Mouse (Mus musculus): Measurements from ENCODE around the gene Gm5134. TPM values are rescaled to one million over a fixed set of nuclear protein-coding genes. Genes with fewer than 3 reads are reported as not detected.

Gene Gm5134
- total and polyA plus RNA-seq, 3 experiments: 0.40 to 1.6 (median 1.0) TPM

DNA sequence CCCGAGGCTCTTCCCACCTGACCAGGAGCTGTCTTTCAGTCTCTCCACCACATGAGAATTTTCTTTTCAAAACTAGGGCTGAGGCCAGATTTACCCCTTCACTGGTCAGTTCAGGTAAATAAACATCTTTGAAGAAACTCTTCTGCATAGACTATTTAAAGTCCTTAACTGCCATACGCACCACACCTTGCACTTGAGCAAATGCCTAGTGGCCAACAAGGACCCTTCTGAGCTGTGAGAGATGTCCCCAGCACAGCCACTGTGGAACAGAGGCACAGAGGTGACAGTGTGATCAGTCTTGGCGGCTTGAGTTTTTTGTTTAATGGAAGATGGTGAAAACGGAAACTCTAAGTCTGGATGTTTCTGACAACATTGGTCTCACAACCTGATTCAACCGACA lies 35.3 kb upstream of the Gm5134 start:
- Histone ChIP-seq H3K36me3 (replicated peaks in 1 of 2; ENCODE audit: control insufficient read depth in 1 of 2, insufficient read depth in 1 of 2, low read length in 1 of 2) (peaks cover 24 to 54% of the 10 kb centered on the region in 2 experiments), H3K4me2 (ENCODE audit: insufficient read depth, low read depth, poor library complexity, severe bottlenecking) (no peak overlapping the region)
- in situ Hi-C loops (cut with MboI; ENCODE audit: low pct_ligation_motif_present, low pct_unique_long_range_greater_than_20kb, low sequenced_read_pairs): no loop called here

DNA sequence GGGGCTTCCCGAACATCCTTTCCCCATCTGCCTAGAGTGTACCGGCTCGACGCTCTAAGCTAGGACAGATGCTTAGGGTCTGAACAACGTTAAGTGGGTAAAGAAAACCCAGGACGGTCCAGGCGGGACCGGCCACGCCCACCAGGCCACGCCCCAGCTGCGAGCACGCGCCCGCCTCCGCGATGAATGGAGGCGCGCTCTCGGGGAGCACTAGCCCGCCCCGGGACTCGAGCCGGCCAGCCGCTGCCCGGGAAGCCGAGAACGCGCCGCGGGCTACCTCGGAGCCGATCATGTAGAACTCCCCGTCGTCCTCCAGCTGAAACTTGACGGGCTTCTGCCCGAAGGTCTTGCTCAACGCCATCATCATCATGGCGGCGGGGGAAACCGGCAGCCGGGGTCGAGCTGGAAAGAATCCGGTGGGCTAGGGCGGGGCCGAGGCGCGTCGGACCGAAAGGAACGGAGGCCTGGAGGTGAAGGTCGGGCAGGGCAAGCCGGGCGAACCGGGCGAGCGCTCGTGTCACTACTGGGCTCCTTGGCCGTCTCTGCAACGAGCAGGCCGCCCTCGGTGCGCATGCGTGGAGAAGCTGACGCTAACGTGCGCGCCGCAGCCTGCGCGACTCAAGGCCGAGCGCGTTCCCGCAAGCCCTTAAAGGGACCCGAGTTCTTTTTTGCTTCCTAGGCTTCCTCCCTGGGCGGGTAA lies 33.1 kb upstream of the Gm5134 start, which contains the start of gene Smarcb1:
Smarcb1 (minus strand) TSS at position 592 of the 700 bp plus-strand sequence.
- H3K27me3 ChIP-seq (replicated peaks): no peaks in the 10 kb centered on the region
- H3K4me2 ChIP-seq (ENCODE audit: insufficient read depth, low read depth, poor library complexity, severe bottlenecking): peak within 1 kb of the TSS; percentile 83
- H3K4me3 ChIP-seq (replicated peaks in 1 of 3; ENCODE audit: low read depth in 2 of 3, low read length in 2 of 3, poor library complexity in 1 of 3): peak within 1 kb of the TSS; percentile 65 to 92 (median 82)
- dilution Hi-C loops (cut with MboI; ENCODE audit: extremely low pct_ligation_motif_present, extremely low pct_unique_long_range_greater_than_20kb, low sequenced_read_pairs): no loop called here
- H3K36me3 ChIP-seq (replicated peaks in 1 of 2; ENCODE audit: control insufficient read depth in 1 of 2, insufficient read depth in 1 of 2, low read length in 1 of 2): peaks cover 6 to 42% of the 10 kb centered on the region in 2 experiments
- peak within 1 kb of the TSS; percentile 97 for H3K9ac ChIP-seq (ENCODE audit: insufficient read depth, low read depth)
- peak; percentile 91 for DNase-seq (ENCODE audit: extremely low read depth)
- in situ Hi-C loops (cut with MboI; ENCODE audit: low pct_ligation_motif_present, low pct_unique_long_range_greater_than_20kb, low sequenced_read_pairs): no loop called here
- peaks cover 3 to 40% of the 10 kb centered on the region in 2 experiments; a peak in 3 of 4 replicates for H3K4me1 ChIP-seq (ENCODE audit: control insufficient read depth in 1 of 2, insufficient read depth in 2 of 2)
- H3K79me2 ChIP-seq (replicated peaks; ENCODE audit: control insufficient read depth, extremely low read depth, insufficient read depth, poor library complexity, severe bottlenecking): peaks cover 34% of the 10 kb centered on the region
- peak within 1 kb of the TSS; percentile 87 for H3K27ac ChIP-seq (ENCODE audit: insufficient read depth, low read depth)
- no peaks in the 10 kb centered on the region for H3K9me3 ChIP-seq (replicated peaks; ENCODE audit: low read length)
- TF ChIP-seq TBP (conservative IDR thresholded peaks at IDR 0.05; ENCODE audit: low read depth, low read length) (no peak), MAX (IDR thresholded peaks at IDR 0.05; ENCODE audit: low read length) (peak; percentile 14), JUND (conservative IDR thresholded peaks at IDR 0.05; ENCODE audit: low read depth, low read length) (no peak), MAFK (IDR thresholded peaks at IDR 0.05; ENCODE audit: insufficient replicate concordance, low read length) (no peak), USF2 (conservative IDR thresholded peaks at IDR 0.05; ENCODE audit: low read depth, low read length) (no peak), IRF4 (IDR thresholded peaks at IDR 0.05; ENCODE audit: low read depth, low read length) (no peak), USF1 (IDR thresholded peaks at IDR 0.05; ENCODE audit: low read depth, low read length) (no peak), SMC3 (IDR thresholded peaks at IDR 0.05; ENCODE audit: low read depth, low read length) (no peak; the same call in 1 of the 2 replicates), MEF2A (IDR thresholded peaks at IDR 0.05; ENCODE audit: borderline replicate concordance, low read depth, low read length) (no peak), TCF12 (IDR thresholded peaks at IDR 0.05; ENCODE audit: low read depth, low read length) (peak; percentile 63; the same call in 1 of the 2 replicates), SIN3A (IDR thresholded peaks at IDR 0.05; ENCODE audit: low read length) (peak; percentile 66), ETS1 (conservative IDR thresholded peaks at IDR 0.05; ENCODE audit: low read depth, low read length) (no peak), CHD2 (IDR thresholded peaks at IDR 0.05; ENCODE audit: low read length) (no peak), RCOR1 (conservative IDR thresholded peaks at IDR 0.05; ENCODE audit: low read depth, low read length) (no peak), ZC3H11A (IDR thresholded peaks at IDR 0.05; ENCODE audit: low read depth, low read length) (no peak), CTCF (conservative IDR thresholded peaks at IDR 0.05 in 1 of 2, IDR thresholded peaks at IDR 0.05 in 1 of 2; ENCODE audit: low read depth in 2 of 2, low read length in 2 of 2) (no peak), POLR2AphosphoS2 (IDR thresholded peaks at IDR 0.05; ENCODE audit: low read depth, low read length) (peak; percentile 62; the same call in 1 of the 2 replicates), E2F4 (IDR thresholded peaks at IDR 0.05; ENCODE audit: insufficient replicate concordance, low read depth, low read length) (no peak), ELF1 (IDR thresholded peaks at IDR 0.05; ENCODE audit: low read depth, low read length) (no peak), HCFC1 (IDR thresholded peaks at IDR 0.05; ENCODE audit: low read depth, low read length) (peak; percentile 72), JUN (IDR thresholded peaks at IDR 0.05; ENCODE audit: insufficient read depth, low read depth, low read length) (no peak), ZKSCAN1 (IDR thresholded peaks at IDR 0.05; ENCODE audit: borderline replicate concordance, low read depth, low read length) (no peak), RAD21 (IDR thresholded peaks at IDR 0.05; ENCODE audit: low read depth, low read length) (no peak), MAZ (IDR thresholded peaks at IDR 0.05; ENCODE audit: low read depth, low read length) (no peak), GABPA (IDR thresholded peaks at IDR 0.05; ENCODE audit: insufficient replicate concordance, low read depth, low read length) (no peak), MYC (IDR thresholded peaks at IDR 0.05; ENCODE audit: low read depth, low read length) (0 out of 2 replicates have a peak, but pooled peaks have one; percentile 45), NRF1 (IDR thresholded peaks at IDR 0.05; ENCODE audit: low read depth, low read length) (peak; percentile 98), ZMIZ1 (IDR thresholded peaks at IDR 0.05; ENCODE audit: low read depth, low read length) (peak; percentile 77; the same call in 1 of the 2 replicates)

More for the DNA sequence above, 35.3 kb upstream of the Gm5134 start:
- dilution Hi-C loops (cut with MboI; ENCODE audit: extremely low pct_ligation_motif_present, extremely low pct_unique_long_range_greater_than_20kb, low sequenced_read_pairs): no loop called here
- Histone ChIP-seq H3K27ac (ENCODE audit: insufficient read depth, low read depth) (no peak overlapping the region), H3K27me3 (replicated peaks) (no peaks in the 10 kb centered on the region), H3K79me2 (replicated peaks; ENCODE audit: control insufficient read depth, extremely low read depth, insufficient read depth, poor library complexity, severe bottlenecking) (peaks cover 34% of the 10 kb centered on the region), H3K9me3 (replicated peaks; ENCODE audit: low read length) (no peaks in the 10 kb centered on the region), H3K4me3 (replicated peaks in 1 of 3; ENCODE audit: low read depth in 2 of 3, low read length in 2 of 3, poor library complexity in 1 of 3) (no peak overlapping the region), H3K9ac (ENCODE audit: insufficient read depth, low read depth) (no peak overlapping the region), H3K4me1 (ENCODE audit: control insufficient read depth in 1 of 2, insufficient read depth in 2 of 2) (peaks cover 3 to 40% of the 10 kb centered on the region in 2 experiments; a peak in 3 of 4 replicates)
- DNase-seq (ENCODE audit: extremely low read depth): no peak
- TF ChIP-seq MEF2A (IDR thresholded peaks at IDR 0.05; ENCODE audit: borderline replicate concordance, low read depth, low read length): no peak
- no peak for TF ChIP-seq ZKSCAN1 (IDR thresholded peaks at IDR 0.05; ENCODE audit: borderline replicate concordance, low read depth, low read length)
- no peak for TF ChIP-seq POLR2A (IDR thresholded peaks at IDR 0.05; ENCODE audit: low read depth, low read length)
- TF ChIP-seq USF2 (conservative IDR thresholded peaks at IDR 0.05; ENCODE audit: low read depth, low read length): no peak
- no peak for TF ChIP-seq TBP (conservative IDR thresholded peaks at IDR 0.05; ENCODE audit: low read depth, low read length)
- no peak for TF ChIP-seq UBTF (IDR thresholded peaks at IDR 0.05; ENCODE audit: low read depth, low read length)
- TF ChIP-seq E2F4 (IDR thresholded peaks at IDR 0.05; ENCODE audit: insufficient replicate concordance, low read depth, low read length): no peak

Data from CH12.LX (cell line).